Comparison of ENCODE assay signal across 8 mouse cellular contexts in the genomic region with DNA sequence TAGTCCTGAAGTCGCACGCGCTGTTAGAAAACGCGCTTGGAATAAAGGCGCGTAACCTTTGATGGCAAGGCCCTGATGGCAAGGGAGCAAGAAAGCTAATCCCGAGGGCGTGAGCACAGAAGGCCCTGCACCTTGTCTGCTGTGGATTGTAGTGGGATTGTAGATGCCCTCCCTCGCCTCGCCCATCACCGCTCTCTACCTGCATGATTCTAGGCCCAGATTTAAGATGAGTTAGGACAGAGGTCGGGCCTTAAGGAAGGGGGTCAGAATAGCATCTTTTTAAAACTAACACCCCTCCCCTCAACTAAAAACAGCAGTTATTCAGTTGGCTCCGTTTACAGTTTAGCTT. TPM values are rescaled to one million over a fixed set of nuclear protein-coding genes. Genes with fewer than 3 reads are reported as not detected.
DNase-seq lines count a peak whose midpoint lies in the region; ATAC-seq and TF ChIP-seq lines count a peak whose summit lies in the region.

No protein-coding gene starts in this region.

- H3K9ac ChIP-seq in liver, embryonic 13.5 days: peak overlapping the region; percentile 90

- WGBS in cerebellum, adult 2 months: 1% methylated on average over 14 of the region's 14 CpGs
- WGBS in thymus, adult 2 months: 3% methylated on average over 14 of the region's 14 CpGs
- 2% methylated on average over 14 of the region's 14 CpGs for WGBS in liver, embryonic 13.5 days (ENCODE audit: insufficient replicate concordance)

- H3K4me1 ChIP-seq in cerebellum, adult 2 months (ENCODE audit: control insufficient read depth, insufficient read depth, low read length): peaks cover 4% of the 10 kb centered on the region; the same call in 1 of the 2 replicates
- peaks cover 3% of the 10 kb centered on the region for H3K4me1 ChIP-seq in thymus, adult 2 months (replicated peaks; ENCODE audit: control insufficient read depth, insufficient read depth, low read length)
- H3K4me1 ChIP-seq in liver, embryonic 13.5 days (replicated peaks): peaks cover 52% of the 10 kb centered on the region

- no peaks in the 10 kb centered on the region for H3K27me3 ChIP-seq in cerebellum, adult 2 months (ENCODE audit: control insufficient read depth, insufficient read depth, low read length)
- no peaks in the 10 kb centered on the region for H3K27me3 ChIP-seq in thymus, adult 2 months (ENCODE audit: control insufficient read depth, insufficient read depth, low read length)
- no peaks in the 10 kb centered on the region for H3K27me3 ChIP-seq in liver, embryonic 13.5 days

- peak overlapping the region; percentile 83 for H3K4me3 ChIP-seq in cerebellum, adult 2 months (replicated peaks; ENCODE audit: insufficient read depth, low read depth, low read length)
- H3K4me3 ChIP-seq in thymus, adult 2 months (ENCODE audit: control insufficient read depth, insufficient read depth, low read length): peak overlapping the region; percentile 99
- peak overlapping the region; percentile 87 for H3K4me3 ChIP-seq in liver, embryonic 13.5 days (replicated peaks)

- no peak for TF ChIP-seq CTCF in cerebellum, adult 2 months (IDR thresholded peaks at IDR 0.05; ENCODE audit: borderline replicate concordance, insufficient read depth, low read depth, low read length)
- TF ChIP-seq CTCF in thymus, adult 2 months (IDR thresholded peaks at IDR 0.05; ENCODE audit: borderline replicate concordance, control insufficient read depth, extremely low read depth, insufficient read depth, low read length, poor library complexity): no peak

- H3K9me3 ChIP-seq in liver, embryonic 13.5 days (replicated peaks): no peaks in the 10 kb centered on the region

- H3K36me3 ChIP-seq in thymus, adult 2 months (ENCODE audit: control insufficient read depth, insufficient read depth, low read length): no peaks in the 10 kb centered on the region; the same call in 1 of the 2 replicates
- 0 out of 2 replicates have a peak, but pooled peaks cover 3% of the 10 kb centered on the region for H3K36me3 ChIP-seq in liver, embryonic 13.5 days

- peak overlapping the region; percentile 80 for H3K4me2 ChIP-seq in liver, embryonic 13.5 days

- no peak for DNase-seq in cerebellum, adult 2 months
- no peak for DNase-seq in cerebellum, adult 9-11 months
- DNase-seq in thymus, adult 2 months: no peak
- DNase-seq in thymus, adult 18-20 months: no peak
- DNase-seq in liver, embryonic 13.5 days: no peak
- no peak for DNase-seq in right cerebral cortex, postnatal 14 days
- no peak for DNase-seq in embryo, embryonic 10 days (ENCODE audit: low spot score)
- DNase-seq in layer of hippocampus, adult 18-20 months (ENCODE audit: low spot score in 2 of 2): no peak

- ATAC-seq in liver, embryonic 13.5 days (ENCODE audit: low read depth): peak; percentile 66

- peak overlapping the region; percentile 12 for H3K27ac ChIP-seq in cerebellum, adult 2 months (ENCODE audit: insufficient read depth, low read length)
- no peak overlapping the region for H3K27ac ChIP-seq in thymus, adult 2 months (ENCODE audit: control insufficient read depth, insufficient read depth, low read length)
- H3K27ac ChIP-seq in liver, embryonic 13.5 days: no peak overlapping the region; the same call in 1 of the 2 replicates

- TF ChIP-seq POLR2A in cerebellum, adult 2 months (IDR thresholded peaks at IDR 0.05; ENCODE audit: borderline replicate concordance, insufficient read depth, low read length): no peak
- no peak for TF ChIP-seq POLR2A in thymus, adult 2 months (IDR thresholded peaks at IDR 0.05; ENCODE audit: control insufficient read depth, extremely low read depth, insufficient read depth, low read length, poor library complexity)

RNA-seq across cellular contexts. Expression of a gene that starts 0.3 kb away (rescaled TPM):
- 139 and 157 TPM in 2 replicates for polyA plus RNA-seq in cerebellum, adult 2 months (2012; rRNA removed)
- 166 and 184 TPM in 2 replicates for polyA plus RNA-seq in thymus, adult 2 months (2012; rRNA removed)
- 30.9 and 36.6 TPM in 2 replicates for polyA plus RNA-seq in liver, embryonic 13.5 days (2015; fragmentation: Nextera tagmentation; extraction: Ambion mirVana)
- total RNA-seq in layer of hippocampus, adult 18-20 months (2021): 100 to 1,000 TPM; 142 to 153 TPM

RNA-seq across cellular contexts. Expression of a gene that starts 55.6 kb away (rescaled TPM):
- polyA plus RNA-seq in cerebellum, adult 2 months (2012; rRNA removed): 130 and 147 TPM in 2 replicates
- 18.0 and 26.4 TPM in 2 replicates for polyA plus RNA-seq in thymus, adult 2 months (2012; rRNA removed)
- 2.4 and 2.9 TPM in 2 replicates for polyA plus RNA-seq in liver, embryonic 13.5 days (2015; fragmentation: Nextera tagmentation; extraction: Ambion mirVana)
- total RNA-seq in layer of hippocampus, adult 18-20 months (2021): 100 to 1,000 TPM; 110 to 125 TPM
